Mouse (Mus musculus) C2C12 (cell line): ENCODE data around the gene Marcksl1.

ENCODE experiments used
- CEBPB ChIP-seq: IDR thresholded peaks from one replicate; pipeline ENCODE4 v1.6.1; 2011; ENCODE audit warnings: low read depth, mild to moderate bottlenecking, control low read depth, moderate library complexity
- CTCF ChIP-seq: IDR thresholded peaks from one replicate; pipeline ENCODE4 v1.5.1; 2011; ENCODE audit not compliant: control insufficient read depth, insufficient read depth, insufficient read length
- FOSL1 ChIP-seq: IDR thresholded peaks from one replicate; pipeline ENCODE4 v1.8.0; 2011; ENCODE audit warnings: mild to moderate bottlenecking, low read length; ENCODE audit not compliant: poor library complexity, insufficient read depth, severe bottlenecking
- MAX ChIP-seq: IDR thresholded peaks from one replicate; pipeline ENCODE4 v1.6.1; 2011; ENCODE audit warnings: mild to moderate bottlenecking, control low read depth
- MYOD1 ChIP-seq: IDR thresholded peaks from one replicate; pipeline ENCODE4 v1.6.1; 2011; ENCODE audit warnings: low read depth; ENCODE audit not compliant: control insufficient read depth, insufficient read length
- USF1 ChIP-seq: IDR thresholded peaks from one replicate; pipeline ENCODE4 v1.6.1; 2011; ENCODE audit warnings: low read depth, mild to moderate bottlenecking, control low read depth, moderate library complexity

DNA sequence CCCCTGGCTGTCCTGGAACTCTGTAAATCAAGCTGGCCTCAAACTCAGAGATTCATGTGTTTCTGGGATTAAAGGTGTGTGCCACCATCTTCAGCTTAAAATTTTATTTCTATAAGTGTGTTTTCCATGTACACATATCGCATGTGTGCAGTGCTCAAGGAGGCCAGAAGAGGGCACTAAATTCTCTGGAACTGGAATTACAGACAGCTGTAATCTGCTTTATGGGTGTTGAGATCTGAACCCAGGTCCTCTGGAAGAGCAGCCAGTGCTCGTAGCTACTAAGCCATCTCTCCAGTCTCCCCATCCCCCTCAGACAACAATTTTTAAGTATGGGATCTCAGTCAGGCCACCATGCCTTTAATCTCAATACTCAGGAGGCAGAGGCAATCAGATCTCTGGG is 35.9 kb downstream of the Marcksl1 start:
- TF ChIP-seq FOSL1 (no peak), CTCF (no peak), MAX (no peak), CEBPB (no peak), MYOD1 (no peak), USF1 (no peak)
